Mouse (Mus musculus): ENCODE results near the gene Trim41.
"Not testable (repeated sequence)": the region's sequence is repeated elsewhere in the genome, so short reads cannot be mapped to it uniquely, and the experiment has no call there.

Trim41 gene

GRCm38 (mm10) chr11:48838181-48838797 lies 21.1 kb upstream of the Trim41 start:
- in situ Hi-C loops (cut with MboI, MseI): no loop called here

- in situ Hi-C loops (cut with MboI, MseI): no loop called here
These were observed 20.4 kb upstream of the Trim41 start for GRCm38 (mm10) chr11:48837310-48838180.

DNA sequence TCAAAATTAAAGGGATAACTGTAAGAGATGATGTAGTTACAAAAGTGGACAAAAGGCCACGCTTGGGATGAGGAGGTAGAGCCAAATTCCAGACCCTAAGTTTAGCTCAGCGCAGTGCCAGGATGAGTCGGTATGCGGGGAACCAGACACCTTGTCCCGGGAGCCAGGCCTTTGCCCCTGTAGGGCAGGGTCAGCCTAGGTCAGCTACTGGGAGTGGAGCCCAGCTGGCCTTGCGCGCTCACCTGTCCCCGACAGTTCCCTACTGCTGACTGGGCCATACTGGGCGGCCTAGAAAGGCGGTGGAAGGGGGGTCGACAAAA lies 19.8 kb upstream of the Trim41 start:
- in situ Hi-C loops (cut with MboI, MseI): no loop called here

DNA sequence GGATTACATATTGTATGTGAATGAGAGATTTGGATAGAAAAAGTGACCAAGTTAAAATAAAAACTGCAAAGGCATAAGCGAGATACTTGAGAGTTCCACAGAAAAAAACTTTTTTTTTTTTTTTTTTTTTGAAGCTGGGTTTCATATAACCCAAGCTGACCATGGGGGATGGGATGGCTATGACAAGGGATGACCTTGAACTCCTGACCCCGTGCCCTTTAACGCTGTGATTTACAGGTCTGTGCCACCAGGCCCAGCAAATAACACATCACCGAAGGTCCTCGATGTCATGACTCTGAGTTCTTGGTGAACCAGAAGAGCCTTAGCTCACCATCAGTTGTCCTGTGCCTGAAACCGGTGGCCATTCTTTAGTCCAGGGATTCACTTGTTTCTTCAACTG lies 18.8 kb upstream of the Trim41 start:
- in situ Hi-C loops (cut with MboI, MseI): no loop called here

- in situ Hi-C loops (cut with MboI, MseI): no loop called here
These were observed 16.8 kb upstream of the Trim41 start for GRCm38 (mm10) chr11:48833731-48834639.

DNA sequence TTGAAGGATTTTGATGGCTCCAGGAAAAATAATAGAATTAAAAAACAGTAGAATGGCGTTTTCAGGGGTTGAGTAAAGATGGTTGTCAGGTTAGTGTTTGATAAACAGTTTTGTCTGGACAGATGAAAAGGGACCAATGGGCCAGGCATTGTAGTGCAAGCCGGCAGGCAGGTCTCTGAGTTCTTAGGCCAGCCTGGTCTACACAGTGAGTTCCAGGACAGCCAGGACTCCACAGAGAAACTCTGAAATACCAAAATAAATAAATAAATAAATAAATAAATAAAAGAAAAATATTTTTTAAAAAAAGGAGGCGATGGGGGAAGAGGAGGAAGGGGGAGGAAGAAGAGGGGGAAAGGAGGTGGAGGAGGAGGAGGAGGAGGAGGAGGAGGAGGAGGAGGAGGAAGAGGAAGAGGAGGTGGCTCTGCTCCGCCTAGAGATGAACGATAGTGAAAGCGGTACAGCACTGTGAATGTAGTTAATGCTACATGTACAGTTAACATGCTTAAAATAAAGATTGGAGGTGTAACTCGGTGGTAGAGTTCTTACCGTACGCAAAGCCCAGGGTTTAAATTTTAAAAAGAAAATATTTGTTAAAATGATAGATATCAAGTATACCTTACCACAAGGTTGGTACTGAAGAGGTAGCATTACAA lies 16.1 kb upstream of the Trim41 start:
- in situ Hi-C loops (cut with MboI, MseI): no loop called here

DNA sequence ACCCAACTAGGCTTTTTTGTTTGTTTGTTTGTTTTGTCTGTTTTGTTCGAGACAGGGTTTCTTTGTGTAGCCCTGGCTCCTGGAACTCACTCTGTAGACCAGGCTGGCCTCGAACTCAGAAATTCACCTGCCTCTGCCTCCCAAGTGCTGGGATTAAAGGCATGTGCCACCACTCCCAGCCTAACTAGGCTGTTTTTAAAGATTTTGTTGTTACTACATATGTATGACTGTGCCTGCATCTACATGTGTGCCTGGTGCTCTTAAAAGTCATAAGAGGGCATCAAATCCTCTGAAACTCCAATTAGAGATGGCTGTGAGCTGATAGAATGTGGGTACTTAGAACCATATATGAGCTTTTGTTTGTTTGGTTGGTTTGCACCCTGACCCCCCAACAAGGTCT lies 14.1 kb upstream of the Trim41 start:
- in situ Hi-C loops (cut with MboI, MseI): no loop called here

GRCm38 (mm10) chr11:48830279-48830678 lies 13.1 kb upstream of the Trim41 start:
- in situ Hi-C loops (cut with MboI, MseI): no loop called here

- in situ Hi-C loops (cut with MboI, MseI): no loop called here
These were observed 10.8 kb upstream of the Trim41 start for GRCm38 (mm10) chr11:48827926-48828325.

- in situ Hi-C loops (cut with MboI, MseI): no loop called here
These were observed 9.6 kb upstream of the Trim41 start for GRCm38 (mm10) chr11:48826752-48827096.

GRCm38 (mm10) chr11:48825979-48826751 lies 9.0 kb upstream of the Trim41 start, which contains the start of the genes Trim7 and Gm12184:
Gene Trim7, plus strand, starts transcription at chr11:48826140.
Gene Gm12184, minus strand, starts transcription at chr11:48826655.
- in situ Hi-C loops (cut with MboI, MseI): not testable (repeated sequence)

DNA sequence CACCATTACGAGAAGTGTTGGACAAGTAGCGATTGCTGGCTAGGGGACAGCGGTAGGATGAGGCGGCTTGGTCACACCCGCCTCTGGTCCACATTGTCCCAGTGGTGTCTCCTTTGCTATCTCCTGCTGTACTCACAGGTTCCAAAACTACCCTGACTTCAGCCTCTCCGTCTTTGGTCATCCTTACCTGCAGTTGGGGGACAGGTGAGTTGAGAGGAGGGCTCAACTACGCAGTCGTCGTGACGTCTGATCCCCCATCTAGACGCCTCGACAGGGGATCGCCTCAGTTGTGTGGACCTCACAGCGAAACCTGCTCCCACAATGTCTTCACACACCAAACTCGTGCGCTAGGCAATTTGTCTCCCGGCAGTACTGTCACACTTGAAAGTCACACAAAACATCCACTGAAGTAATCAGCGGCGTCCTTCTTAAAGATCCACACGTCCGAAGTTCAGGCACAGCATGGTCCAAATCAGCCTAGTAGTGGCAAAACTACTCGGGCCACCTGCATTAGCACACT lies 7.2 kb upstream of the Trim41 start:
- in situ Hi-C loops (cut with MboI, MseI): no loop called here

DNA sequence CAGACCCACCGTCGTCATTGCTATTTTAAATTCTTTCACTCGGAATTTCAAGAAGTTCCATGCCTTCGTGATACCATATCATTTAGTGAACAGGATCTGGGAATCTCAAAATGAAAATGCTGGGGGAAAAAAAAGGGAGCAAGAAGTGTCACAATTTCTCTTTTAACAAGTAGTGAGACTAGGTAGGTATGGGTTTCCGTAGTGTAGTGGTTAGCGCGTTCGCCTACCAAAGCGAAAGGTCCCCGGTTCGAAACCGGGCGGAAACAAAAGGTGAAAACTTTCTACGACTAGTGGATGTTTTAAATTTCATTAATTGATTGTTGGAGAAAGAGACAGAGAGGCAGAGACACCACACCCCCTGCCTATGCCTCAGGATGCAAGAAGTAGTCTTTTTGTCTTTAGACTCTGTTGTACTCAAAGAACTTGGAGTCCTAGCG lies 6.4 kb upstream of the Trim41 start:
- in situ Hi-C loops (cut with MboI, MseI): no loop called here

GRCm38 (mm10) chr11:48822768-48823512 lies 5.8 kb upstream of the Trim41 start:
- in situ Hi-C loops (cut with MboI, MseI): no loop called here

DNA sequence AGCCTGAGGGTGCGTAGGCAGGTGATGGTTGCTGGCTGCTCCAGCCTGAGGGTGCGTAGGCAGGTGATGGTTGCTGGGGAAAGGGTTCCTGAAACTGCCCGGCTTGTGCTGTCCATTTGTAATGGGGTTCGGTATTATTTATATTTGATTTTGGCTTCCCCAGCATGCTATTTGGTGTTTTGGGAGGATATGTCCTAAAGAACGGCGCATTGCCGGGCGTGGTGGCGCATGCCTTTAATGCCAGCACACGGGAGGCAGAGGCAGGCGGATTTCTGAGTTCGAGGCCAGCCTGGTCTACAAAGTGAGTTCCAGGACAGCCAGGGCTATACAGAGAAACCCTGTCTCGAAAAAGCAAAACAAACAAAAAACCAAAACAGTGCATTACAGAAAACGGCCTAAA lies 4.1 kb upstream of the Trim41 start:
- in situ Hi-C loops (cut with MboI, MseI): not testable (repeated sequence)

GRCm38 (mm10) chr11:48820308-48820674 lies 3.1 kb upstream of the Trim41 start:
- in situ Hi-C loops (cut with MboI, MseI): no loop called here

DNA sequence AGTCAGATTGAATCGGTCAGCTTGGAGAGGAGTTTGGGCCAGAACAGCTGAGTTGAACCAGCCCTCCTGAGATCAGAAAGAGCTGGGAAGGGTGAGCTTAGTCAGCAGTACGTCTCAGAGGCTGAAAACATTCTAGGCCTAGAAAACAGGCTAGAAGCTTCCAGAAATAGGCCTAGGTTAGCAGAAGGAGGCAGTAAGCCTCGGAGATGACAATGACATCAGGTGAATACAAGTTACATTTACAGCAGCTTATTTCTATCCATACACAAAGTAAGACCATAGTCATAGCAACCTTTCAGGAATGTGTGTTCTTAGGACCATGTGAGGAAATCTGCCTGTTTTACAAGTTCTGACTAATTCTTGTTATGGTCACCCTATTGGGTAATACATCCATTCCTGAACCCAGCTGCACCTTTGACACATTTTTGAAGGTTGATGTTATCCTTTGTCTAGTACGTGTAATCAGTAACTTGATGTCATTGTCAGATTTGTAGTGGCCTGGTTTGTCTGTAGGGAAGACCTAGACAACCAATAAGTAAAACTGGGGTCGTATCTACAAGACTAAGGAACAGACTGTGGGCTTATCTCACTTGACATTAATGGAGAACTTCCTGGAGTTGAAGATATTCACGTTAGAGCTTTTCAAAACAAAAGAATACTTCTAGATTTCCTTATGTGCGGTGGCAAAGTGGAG lies 2.6 kb upstream of the Trim41 start:
- in situ Hi-C loops (cut with MboI, MseI): no loop called here

DNA sequence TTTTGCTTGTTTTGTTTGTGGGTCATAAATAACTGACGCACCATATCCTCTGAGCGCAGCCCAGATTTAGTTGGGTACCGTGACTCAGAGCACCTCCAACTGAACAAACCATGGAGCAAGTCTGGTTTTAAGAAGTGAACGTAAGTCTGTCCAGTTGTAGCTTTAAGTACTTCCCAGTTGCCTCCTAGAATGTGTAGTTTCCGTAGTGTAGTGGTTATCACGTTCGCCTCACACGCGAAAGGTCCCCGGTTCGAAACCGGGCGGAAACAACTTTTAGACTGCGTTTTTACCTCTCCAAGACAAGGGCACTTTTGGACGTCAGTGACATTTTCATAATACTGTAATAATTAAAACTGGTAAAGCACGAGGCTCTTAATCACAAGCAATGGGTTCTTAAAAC lies 1.2 kb upstream of the Trim41 start:
- in situ Hi-C loops (cut with MboI, MseI): no loop called here

DNA sequence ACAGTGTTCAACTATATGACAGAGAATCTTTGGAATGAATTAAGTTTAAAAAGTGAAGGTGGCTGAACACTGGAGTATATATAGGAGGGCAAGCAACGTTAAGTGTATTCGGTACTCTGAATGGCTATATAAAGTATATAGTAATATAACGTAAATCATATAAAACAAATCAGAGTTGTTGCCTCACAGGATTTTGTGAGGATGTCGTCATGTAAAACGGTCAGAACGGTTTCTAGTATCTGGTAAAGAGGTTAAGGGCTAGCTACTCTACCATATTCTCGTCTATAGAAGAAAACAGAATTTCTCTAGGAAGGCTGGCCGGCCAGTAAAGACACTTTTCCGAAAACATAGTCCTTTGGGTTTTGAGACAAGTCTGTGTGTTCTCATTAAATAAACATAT lies 641 bp upstream of the Trim41 start:
- in situ Hi-C loops (cut with MboI, MseI): no loop called here
